In the genomic region with DNA sequence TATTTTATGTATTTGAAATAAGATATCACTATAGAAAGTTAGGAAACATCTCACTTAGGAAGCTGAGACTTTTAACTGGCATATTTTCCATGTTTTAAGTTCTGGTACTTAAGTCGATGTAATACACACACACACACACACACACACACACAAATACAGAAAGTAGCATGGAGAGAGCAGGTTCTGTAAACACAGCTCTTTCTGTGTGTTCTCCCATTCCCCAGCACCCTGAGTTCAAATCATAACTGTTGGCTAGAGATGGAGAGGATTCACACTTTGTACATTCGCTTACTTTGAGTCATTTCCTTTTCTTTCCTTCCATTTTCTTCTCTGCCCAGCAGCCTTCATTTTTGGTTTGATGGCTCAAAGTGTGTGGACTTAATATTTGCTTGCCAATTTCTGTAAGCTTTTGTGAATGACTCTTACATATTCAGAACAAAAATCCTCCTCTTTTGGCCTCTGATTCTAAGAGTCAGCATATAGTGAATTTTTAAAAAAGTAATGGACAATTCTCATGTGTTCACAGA, we compare ENCODE assay signal across 8 mouse cellular contexts. TPM values are rescaled to one million over a fixed set of nuclear protein-coding genes. Genes with fewer than 3 reads are reported as not detected.
A peak's percentile ranks its signal among the peaks of the same experiment; 100 is the strongest.
DNase-seq lines count a peak whose midpoint lies in the region; ATAC-seq and TF ChIP-seq lines count a peak whose summit lies in the region.

No protein-coding gene starts in this region.

- no peak for TF ChIP-seq POLR2A in lung, adult 2 months (IDR thresholded peaks at IDR 0.05; ENCODE audit: borderline replicate concordance, extremely low read depth, low read depth, low read length)

- peaks cover 12% of the 10 kb centered on the region; the same call in 1 of the 2 replicates for H3K36me3 ChIP-seq in lung, embryonic 14.5 days (ENCODE audit: insufficient read depth)
- peaks cover 29% of the 10 kb centered on the region for H3K36me3 ChIP-seq in embryonic facial prominence, embryonic 10.5 days (replicated peaks)
- H3K36me3 ChIP-seq in neural tube, embryonic 12.5 days = 0 out of 2 replicates have a peak, but pooled peaks cover 4% of the 10 kb centered on the region

- no peak for ATAC-seq in lung, embryonic 14.5 days (ENCODE audit: insufficient read depth)
- ATAC-seq in neural tube, embryonic 12.5 days (ENCODE audit: low FRiP score, low read depth) = no peak

- no peak overlapping the region for H3K27ac ChIP-seq in lung, embryonic 14.5 days (ENCODE audit: low read depth)
- peak overlapping the region; percentile 100; the same call in 1 of the 2 replicates for H3K27ac ChIP-seq in embryonic facial prominence, embryonic 10.5 days (replicated peaks)
- no peak overlapping the region for H3K27ac ChIP-seq in neural tube, embryonic 12.5 days

- H3K9me3 ChIP-seq in lung, embryonic 14.5 days (ENCODE audit: low read depth, low read length) = no peaks in the 10 kb centered on the region
- no peaks in the 10 kb centered on the region for H3K9me3 ChIP-seq in embryonic facial prominence, embryonic 10.5 days
- no peaks in the 10 kb centered on the region for H3K9me3 ChIP-seq in neural tube, embryonic 12.5 days

- peak overlapping the region; percentile 85 for H3K4me2 ChIP-seq in lung, embryonic 14.5 days
- peak overlapping the region; percentile 75 for H3K4me2 ChIP-seq in neural tube, embryonic 12.5 days (replicated peaks)

- peak overlapping the region; percentile 98 for H3K9ac ChIP-seq in lung, embryonic 14.5 days
- peak overlapping the region; percentile 99 for H3K9ac ChIP-seq in neural tube, embryonic 12.5 days

- 20% methylated on average over 2 of the region's 2 CpGs for WGBS in lung, embryonic 14.5 days
- WGBS in lung, adult 2 months = 24% methylated on average over 2 of the region's 2 CpGs
- 52% methylated on average over 2 of the region's 2 CpGs for WGBS in embryonic facial prominence, embryonic 10.5 days
- WGBS in neural tube, embryonic 12.5 days = 41% methylated on average over 2 of the region's 2 CpGs

- TF ChIP-seq CTCF in lung, embryonic 14.5 days (IDR thresholded peaks at IDR 0.05; ENCODE audit: low read depth) = no peak
- no peak for TF ChIP-seq CTCF in lung, adult 2 months (IDR thresholded peaks at IDR 0.05; ENCODE audit: insufficient read depth, low read length)

- peak overlapping the region; percentile 99 for H3K4me3 ChIP-seq in lung, embryonic 14.5 days (ENCODE audit: low read depth, low read length)
- H3K4me3 ChIP-seq in lung, adult 2 months (replicated peaks; ENCODE audit: extremely low read depth, low read depth, low read length) = no peak overlapping the region
- peak overlapping the region; percentile 99 for H3K4me3 ChIP-seq in embryonic facial prominence, embryonic 10.5 days
- H3K4me3 ChIP-seq in neural tube, embryonic 12.5 days = peak overlapping the region; percentile 99

- H3K27me3 ChIP-seq in lung, embryonic 14.5 days (ENCODE audit: insufficient read depth, low read length) = no peaks in the 10 kb centered on the region
- no peaks in the 10 kb centered on the region for H3K27me3 ChIP-seq in embryonic facial prominence, embryonic 10.5 days (replicated peaks; ENCODE audit: low read depth, poor library complexity, severe bottlenecking)
- no peaks in the 10 kb centered on the region for H3K27me3 ChIP-seq in neural tube, embryonic 12.5 days (replicated peaks)

- peaks cover 10% of the 10 kb centered on the region; the same call in 1 of the 2 replicates for H3K4me1 ChIP-seq in lung, embryonic 14.5 days (ENCODE audit: insufficient read depth)
- peaks cover 8% of the 10 kb centered on the region for H3K4me1 ChIP-seq in lung, adult 2 months (ENCODE audit: control insufficient read depth, insufficient read depth, low read length)
- peaks cover 64% of the 10 kb centered on the region for H3K4me1 ChIP-seq in embryonic facial prominence, embryonic 10.5 days
- peaks cover 59% of the 10 kb centered on the region for H3K4me1 ChIP-seq in neural tube, embryonic 12.5 days

- DNase-seq in lung, embryonic 14.5 days = peak; percentile 5
- DNase-seq in lung, adult 2 months = no peak
- DNase-seq in embryonic facial prominence, embryonic 10.5 days (ENCODE audit: low spot score) = no peak
- DNase-seq in induced T-regulatory cell, adult 2 months (ENCODE audit: low read depth) = peak; percentile 58
- DNase-seq in urinary bladder, adult 2 months (ENCODE audit: low spot score) = no peak
- DNase-seq in layer of hippocampus, postnatal 36 days = no peak
- no peak for DNase-seq in frontal cortex, postnatal 14 days (ENCODE audit: low spot score in 2 of 2)

RNA-seq across cellular contexts. Expression of a gene that starts 1.4 kb away (rescaled TPM):
- polyA plus RNA-seq in lung, embryonic 14.5 days (2014; fragmentation: Nextera tagmentation; extraction: Ambion mirVana) = 70.1 and 77.4 TPM in 2 replicates
- polyA plus RNA-seq in lung, adult 2 months (2012; rRNA removed) = 4.6 and 7.6 TPM in 2 replicates
- 77.2 and 91.2 TPM in 2 replicates for polyA plus RNA-seq in embryonic facial prominence, embryonic 10.5 days (2016; fragmentation: Nextera tagmentation; extraction: Ambion mirVana)
- 91.2 and 98.7 TPM in 2 replicates for polyA plus RNA-seq in neural tube, embryonic 12.5 days (2016; fragmentation: Nextera tagmentation; extraction: Ambion mirVana)
- polyA plus RNA-seq in urinary bladder, adult 2 months (2012; rRNA removed) = 10.1 and 12.8 TPM in 2 replicates
- total RNA-seq in layer of hippocampus, postnatal 36 days (2021) = 100 to 1,000 TPM; 125 to 135 TPM

RNA-seq across cellular contexts. Expression of a gene that starts 39.3 kb away (rescaled TPM):
- polyA plus RNA-seq in lung, embryonic 14.5 days (2014; fragmentation: Nextera tagmentation; extraction: Ambion mirVana) = 50.2 and 53.7 TPM in 2 replicates
- 41.8 and 47.5 TPM in 2 replicates for polyA plus RNA-seq in lung, adult 2 months (2012; rRNA removed)
- polyA plus RNA-seq in embryonic facial prominence, embryonic 10.5 days (2016; fragmentation: Nextera tagmentation; extraction: Ambion mirVana) = 56.3 and 59.8 TPM in 2 replicates
- polyA plus RNA-seq in neural tube, embryonic 12.5 days (2016; fragmentation: Nextera tagmentation; extraction: Ambion mirVana) = 57.2 and 63.6 TPM in 2 replicates
- polyA plus RNA-seq in urinary bladder, adult 2 months (2012; rRNA removed) = 29.1 and 30.2 TPM in 2 replicates
- total RNA-seq in layer of hippocampus, postnatal 36 days (2021) = 10 to 100 TPM; 94.3 to 95.3 TPM

Comparison
In these comparisons a context has a peak if more than half of its experiments do, and no peak if none do; other contexts are left out.
1. DNase-seq: peak in lung, embryonic 14.5 days (single experiment) and induced T-regulatory cell, adult 2 months (single experiment); none in lung, adult 2 months (single experiment), embryonic facial prominence, embryonic 10.5 days (single experiment), urinary bladder, adult 2 months (single experiment), layer of hippocampus, postnatal 36 days (0 of 2) and frontal cortex, postnatal 14 days (0 of 2).